Mouse (Mus musculus): Measurements from ENCODE around the gene Rnf145. TPM values are rescaled to one million over a fixed set of nuclear protein-coding genes. Genes with fewer than 3 reads are reported as not detected.
A peak's percentile ranks its signal among the peaks of the same experiment; 100 is the strongest.
"Not testable (repeated sequence)": the region's sequence is repeated elsewhere in the genome, so short reads cannot be mapped to it uniquely, and the experiment has no call there.

Rnf145 gene
- total RNA-seq, 2 experiments from 2014 or later = 6.5 to 7.4 TPM

DNA sequence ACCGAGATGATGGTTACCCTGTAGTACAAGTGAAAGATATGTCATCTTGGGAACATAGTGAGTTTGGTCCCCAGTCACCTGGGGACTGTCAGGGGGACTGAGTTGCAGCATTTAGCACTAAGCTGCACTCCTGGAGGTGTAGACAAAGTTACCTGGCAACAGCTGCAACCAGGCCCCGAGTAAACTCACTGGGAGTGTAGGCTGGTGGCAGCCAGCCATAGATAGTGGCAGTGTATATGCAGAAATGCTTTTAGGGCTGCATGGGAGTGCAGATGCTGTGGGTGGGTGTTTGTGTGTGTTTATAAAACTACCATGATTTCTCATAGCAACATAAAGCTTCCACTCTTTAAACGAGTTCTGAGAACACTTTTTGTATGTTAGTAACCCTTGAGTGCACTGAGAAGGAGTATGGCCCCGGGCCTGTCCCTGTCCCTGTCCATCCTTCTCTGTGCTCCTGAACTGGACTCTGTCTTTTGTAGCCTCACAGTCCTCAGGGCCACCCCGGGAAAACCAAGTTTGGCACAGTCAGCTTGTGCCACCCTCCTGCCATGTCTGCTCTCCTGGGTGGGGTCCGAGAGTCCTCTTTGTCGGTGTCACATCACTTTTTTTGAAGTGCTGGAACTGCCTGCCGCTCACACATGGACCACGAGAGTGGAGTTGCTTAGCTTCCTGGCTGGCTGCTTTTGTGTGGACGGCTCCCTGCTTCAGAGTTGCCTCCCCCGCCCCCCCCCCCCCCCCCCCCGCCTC, 43.8 kb downstream of the Rnf145 start:
- DNase-seq (ENCODE audit: low spot score) = no peak

DNA sequence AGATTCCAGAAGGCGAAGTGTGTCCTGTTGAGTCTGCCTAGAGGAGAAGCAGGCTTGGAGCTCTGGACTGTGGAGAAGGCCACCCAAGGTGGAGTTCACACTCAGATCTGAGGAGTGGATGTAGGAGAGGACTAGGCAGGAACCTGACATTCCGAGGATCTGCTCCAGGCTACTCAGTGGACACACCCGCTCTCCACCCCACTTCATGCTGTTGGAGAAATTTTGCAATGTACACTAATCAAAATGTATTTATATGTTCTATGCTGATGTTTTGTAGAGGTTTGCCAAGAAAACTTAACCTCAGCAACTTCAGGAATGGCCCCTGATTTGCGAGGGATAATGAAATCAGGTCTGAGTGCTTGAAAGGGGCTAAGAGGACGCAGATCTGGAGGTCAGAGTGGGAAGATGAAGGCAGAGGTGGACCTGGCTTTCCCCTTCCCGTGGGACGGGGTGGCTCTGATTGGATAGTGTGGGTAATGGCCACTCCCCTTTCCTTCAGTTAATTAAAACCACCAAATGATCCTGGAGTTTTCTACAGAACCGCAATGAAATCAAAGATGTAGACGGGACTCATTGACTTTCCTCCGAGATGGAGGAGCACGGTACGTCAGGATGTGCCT, 45.6 kb downstream of the Rnf145 start:
- DNase-seq (ENCODE audit: low spot score) = no peak

DNA sequence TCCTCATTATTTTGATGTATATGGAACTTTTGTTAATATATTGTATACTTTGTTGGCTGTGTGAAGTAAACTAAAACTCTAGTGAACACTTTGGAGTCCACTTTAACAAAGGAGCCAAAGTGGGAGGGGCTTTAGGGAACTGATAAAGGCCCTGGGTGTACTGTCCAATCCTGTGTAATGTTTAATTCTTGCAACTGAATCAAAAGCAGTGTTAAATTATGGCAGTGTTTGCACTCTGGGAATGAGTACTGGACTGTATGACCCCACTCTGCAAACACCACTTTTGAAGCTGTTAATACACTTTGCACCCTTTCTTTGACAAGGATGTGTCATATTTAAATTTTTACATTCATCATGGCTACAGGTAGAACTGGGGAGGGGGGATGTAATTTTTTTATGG, 46.2 kb downstream of the Rnf145 start:
- no peak for DNase-seq (ENCODE audit: low spot score)

DNA sequence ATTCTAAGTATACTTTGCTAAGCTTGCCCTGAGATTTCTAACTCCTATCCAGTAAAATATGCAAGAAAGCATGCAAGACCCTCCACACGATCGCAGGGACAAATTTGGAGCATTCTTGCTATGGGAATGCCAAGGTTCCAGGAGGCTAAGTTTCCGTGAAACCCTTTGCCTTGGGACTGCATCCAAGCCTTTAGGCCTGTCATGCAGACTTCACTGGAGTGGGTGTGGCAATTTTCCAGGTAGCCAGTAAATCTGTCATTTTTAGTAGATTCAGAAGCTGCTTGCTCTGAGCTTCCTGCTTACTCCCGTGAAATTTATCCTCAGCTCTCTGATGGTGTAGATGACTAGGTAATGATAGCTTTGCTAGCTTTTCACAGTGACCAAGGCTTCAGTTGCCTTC, 51.6 kb downstream of the Rnf145 start:
- not testable (repeated sequence) for DNase-seq (ENCODE audit: low spot score)

DNA sequence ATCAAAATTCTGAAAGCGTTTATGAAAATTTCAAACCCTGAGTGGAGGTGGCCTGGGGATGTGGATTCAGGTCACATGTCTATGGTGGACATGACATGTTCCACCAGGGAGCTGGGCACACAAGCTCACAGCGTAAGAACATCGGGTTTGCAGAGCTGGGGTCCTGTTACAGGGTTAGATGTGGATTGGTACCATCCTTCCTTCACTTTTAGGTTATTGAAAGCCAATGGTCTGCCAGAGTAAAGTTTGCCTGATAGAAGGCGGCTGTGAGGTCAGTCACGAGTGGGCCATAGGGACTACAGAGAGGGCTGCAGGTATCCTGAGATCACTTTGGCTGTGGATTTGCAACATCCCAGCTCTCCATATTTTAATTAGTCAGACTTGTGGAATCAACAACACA, 54.0 kb downstream of the Rnf145 start:
- no peak for DNase-seq (ENCODE audit: low spot score)

DNA sequence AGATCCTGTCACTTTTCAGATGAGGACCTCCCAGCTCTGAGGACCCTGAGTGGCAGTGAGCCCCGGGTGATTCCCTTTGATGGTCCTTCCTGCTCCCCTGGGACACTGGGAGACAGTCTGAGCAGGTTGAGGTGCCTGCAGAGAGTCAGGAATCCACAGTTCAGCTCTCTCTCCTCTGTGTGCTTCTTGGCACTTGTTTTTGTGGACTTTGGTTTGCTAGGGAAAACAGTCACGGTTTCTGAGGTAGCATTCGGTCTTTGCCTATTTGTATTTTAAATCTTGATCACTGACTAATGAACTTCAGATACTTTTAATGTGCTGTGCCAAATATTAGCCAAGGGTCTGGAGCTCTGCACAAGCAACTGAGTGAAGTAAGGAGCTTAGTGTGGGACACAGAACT, 54.6 kb downstream of the Rnf145 start:
- DNase-seq (ENCODE audit: low spot score) = no peak

DNA sequence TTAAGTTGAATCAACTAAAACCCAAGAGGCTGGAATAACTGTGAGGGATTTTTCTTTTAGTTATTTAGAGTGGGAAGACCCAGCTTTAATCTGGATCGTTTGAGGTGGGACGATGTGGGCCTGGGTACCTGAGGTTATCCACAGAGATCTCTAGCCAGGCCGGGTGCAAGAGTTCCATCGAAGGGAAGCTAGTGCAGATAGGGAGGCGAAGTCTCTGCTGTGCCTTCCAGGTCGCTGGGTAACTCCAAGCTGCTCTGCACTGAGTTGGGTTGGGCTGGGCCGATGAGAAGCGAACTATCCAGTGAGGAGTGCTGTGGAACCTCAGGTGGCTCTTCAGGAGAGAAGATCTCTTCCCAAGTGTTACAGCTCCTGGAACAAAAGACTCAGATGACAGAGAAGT, 55.6 kb downstream of the Rnf145 start:
- no peak for DNase-seq (ENCODE audit: low spot score)

DNA sequence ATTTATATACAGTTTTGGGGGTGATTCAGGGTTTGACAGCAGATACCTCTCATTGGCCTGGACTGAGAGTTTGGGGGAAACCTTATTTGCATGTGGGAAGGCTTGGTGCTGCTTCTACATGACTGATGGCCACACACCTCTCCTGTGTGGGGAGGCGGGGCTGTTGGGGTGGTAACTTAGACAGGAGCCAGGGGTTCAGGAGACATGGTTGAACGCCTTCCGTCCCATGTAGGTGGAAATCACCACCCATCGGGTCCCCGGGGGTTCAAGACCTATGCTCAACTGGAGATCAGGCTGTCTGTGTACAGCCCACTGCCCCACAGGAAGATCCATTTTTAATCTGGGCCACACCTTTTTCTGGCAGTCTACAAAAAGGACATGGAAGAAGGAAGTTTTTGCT, 56.1 kb downstream of the Rnf145 start:
- DNase-seq (ENCODE audit: low spot score) = no peak

DNA sequence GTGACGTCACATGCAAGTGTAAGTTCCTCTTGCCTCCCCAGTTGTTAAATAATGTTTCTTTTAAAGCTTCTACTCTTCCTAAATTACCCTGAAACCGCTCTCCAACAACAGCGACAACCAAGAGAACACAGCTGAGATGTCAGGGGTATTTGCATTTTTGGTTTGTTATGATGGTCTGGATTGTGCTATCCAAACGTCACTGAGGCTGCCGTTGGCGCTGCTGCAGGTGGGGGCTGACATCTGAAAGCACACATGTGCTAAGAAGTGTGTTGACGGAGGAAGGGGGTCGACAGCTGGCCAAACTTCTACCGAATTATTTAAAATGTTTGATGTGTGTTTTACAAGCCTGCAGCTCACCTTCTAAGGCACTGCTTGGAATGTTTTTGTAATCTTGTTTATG, 59.1 kb downstream of the Rnf145 start:
- DNase-seq (ENCODE audit: low spot score) = no peak

DNA sequence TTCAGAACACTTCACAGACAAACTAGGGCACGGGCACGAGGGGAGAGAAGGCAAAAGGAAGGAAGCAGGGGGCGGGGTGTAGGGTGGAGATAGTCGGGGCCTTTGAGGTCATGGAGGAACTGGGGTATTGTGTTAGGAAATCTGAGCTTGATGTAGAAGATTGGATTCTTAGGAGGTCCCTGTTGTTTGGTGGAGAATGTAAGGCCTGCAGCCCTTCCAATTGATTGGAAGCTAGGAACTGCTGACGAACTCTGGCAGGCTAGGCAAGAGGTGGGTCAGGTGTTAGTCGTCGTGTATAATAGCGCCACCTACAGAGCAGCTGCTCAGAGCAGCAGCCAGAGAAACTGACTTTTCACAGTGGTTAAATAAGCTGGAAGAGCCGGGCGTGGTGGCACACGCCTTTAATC, 62.5 kb downstream of the Rnf145 start:
- peak; percentile 58 for DNase-seq (ENCODE audit: low spot score)

DNA sequence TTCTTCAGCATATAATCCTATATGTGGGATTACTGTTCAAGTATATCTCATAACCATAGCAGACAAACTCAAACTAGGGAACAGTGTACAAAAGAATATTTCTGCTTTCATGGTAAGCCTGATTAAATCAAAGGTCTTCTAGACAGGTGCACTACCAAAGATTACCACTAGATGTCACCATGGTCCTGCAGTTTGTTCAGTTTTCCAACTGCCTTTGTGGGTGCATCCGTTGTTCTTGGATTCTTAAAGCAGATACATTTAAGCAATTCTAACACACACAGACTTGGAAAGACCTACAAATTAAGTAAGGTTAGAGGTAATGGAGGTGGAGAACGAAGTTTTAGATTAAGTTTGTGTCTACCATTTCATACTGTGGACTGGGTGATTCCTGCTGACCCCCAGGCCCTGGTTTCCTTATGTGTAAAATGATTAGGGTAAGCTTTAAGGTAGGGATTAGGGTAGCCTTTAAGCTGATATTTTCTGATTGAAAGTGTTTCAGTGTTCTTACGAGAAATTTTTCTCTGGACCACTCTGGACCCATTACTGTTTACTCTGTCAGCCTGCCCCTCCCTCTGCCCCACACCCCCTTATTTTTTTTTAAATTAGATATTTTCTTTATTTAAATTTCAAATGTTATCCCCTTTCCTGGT, 67.4 kb downstream of the Rnf145 start:
- peak; percentile 84 for DNase-seq (ENCODE audit: low spot score)

DNA sequence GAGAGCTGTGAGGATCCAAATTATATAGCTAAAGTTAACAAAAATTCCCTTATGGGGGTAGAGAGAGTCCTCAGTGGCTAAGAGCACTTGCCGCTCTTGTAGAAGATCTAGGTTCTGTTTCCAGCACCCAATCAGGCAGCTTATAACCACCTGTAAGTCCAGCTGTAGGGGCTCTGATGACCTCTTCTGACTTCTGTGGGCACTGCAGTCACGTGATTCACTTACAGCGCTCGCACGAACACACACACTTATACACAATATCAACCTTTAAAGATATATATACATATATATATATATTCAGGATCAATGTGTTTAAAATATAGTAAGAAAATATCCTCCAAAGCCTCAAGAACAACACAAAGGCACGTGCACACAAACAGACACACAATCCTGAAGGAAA, 74.3 kb downstream of the Rnf145 start:
- DNase-seq (ENCODE audit: low spot score) = no peak

DNA sequence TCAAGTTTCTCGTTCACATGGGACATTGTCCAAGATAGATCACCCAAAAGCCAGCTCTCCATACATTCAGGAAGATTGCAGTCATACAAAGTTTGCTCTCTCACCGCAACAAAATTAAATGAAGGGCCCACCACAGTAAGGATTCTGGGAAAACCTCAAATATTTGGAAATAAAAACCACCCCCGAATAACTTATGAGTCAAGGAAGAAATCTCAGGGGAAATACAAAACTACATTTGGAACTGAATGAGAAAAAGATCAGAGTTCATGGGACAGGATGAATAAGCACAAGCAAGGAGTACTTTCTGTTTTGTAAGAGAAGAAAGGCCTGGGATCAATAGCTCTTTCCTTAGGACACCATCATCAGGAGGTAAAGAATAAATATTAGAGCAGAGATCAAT, 76.0 kb downstream of the Rnf145 start:
- no peak for DNase-seq (ENCODE audit: low spot score)

DNA sequence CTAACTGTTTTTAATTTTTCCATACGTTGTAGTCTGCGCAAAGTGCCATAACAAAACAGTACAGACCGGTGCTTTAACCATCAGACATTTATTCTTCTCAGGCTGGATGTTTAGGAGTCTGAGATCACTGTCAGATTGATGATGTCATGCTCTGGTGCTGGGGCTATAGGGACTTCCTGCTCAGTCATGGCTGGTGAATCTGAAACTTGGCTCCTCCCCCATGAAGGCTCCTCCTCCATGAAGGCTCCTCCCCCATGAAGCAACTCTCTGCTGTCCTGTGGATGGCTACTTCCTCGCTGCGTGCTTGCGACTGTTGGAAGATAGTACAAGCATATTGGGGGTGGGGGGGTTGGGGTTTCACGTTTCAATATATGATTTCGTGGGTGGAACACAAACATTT, 88.1 kb downstream of the Rnf145 start:
- DNase-seq (ENCODE audit: low spot score) = no peak

DNA sequence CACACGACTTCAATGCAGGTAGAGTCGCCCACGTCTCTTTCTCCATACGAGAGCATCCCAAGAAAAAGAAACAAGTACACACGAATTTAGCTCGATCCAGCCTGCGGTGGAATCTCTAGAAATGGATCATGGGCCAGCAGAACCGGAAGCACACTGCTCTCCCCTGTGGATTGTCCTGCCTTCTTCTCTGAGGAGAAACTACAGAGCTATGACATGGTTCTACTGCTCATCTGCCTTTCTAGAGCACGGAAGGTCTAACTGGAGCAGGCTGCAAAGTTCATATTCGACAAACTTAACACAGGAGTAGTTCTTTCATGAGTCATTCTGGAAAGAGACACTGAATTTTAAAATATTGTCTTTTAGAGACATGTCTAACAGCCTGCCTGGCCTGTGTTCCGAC, 89.9 kb downstream of the Rnf145 start:
- DNase-seq (ENCODE audit: low spot score) = no peak

DNA sequence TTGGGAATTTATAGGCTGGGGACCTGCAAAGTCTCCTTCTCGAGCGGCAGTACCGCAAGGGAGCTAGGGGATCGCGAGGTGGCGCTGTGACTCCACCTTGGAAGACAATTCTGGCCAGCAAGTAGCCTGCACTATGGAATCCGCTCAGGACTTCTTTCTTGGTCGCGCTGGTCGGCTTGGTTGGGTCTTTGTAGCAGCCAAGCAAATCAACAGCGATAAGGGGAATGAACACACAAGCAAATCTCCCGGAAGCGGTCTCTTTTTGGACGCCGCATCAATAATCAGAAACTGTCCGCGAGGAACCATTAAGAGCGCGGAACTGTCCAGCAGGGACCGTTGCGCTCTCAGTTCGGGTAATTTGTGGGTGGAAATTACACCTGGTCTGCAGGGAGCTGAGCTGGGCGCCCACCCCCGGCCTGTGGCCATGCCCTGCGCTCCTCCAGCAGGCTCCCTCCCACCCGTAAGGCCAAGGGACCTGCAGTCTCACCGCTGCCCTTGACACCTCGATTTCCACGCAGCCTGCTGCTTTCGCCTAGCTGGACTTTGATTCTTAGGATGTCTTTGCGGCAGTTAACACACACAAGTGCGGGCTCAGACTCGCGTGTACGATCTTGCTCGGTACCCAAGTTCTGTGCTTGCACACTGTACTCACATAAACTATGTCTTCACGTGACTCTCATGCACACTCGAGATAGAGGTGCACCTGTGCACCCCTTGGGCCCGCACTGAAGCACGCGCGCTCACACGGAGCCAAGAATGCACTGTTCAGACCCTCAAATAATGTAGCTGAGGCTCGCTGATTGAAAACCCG, 92.4 kb downstream of the Rnf145 start:
- peak; percentile 90 for DNase-seq (ENCODE audit: low spot score)

DNA sequence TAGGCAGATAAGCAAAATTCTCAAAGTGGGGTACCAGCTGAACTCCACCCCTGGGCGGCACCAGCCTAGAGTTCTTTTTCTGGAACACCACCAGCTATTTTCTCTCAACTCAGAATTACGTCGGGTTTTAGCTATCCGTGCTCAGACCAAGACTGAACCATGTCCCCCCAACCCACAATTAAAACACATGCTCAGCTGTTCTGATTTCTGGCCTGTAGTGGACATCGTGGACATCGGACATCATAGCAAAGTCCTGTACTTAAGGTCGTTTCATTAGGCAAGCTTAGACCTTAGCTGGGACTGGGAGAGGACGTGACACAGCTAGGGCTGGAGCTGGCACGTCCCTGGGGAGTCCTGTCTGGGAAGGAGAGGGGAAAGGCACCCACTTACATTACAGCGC, 93.4 kb downstream of the Rnf145 start:
- no peak for DNase-seq (ENCODE audit: low spot score)

DNA sequence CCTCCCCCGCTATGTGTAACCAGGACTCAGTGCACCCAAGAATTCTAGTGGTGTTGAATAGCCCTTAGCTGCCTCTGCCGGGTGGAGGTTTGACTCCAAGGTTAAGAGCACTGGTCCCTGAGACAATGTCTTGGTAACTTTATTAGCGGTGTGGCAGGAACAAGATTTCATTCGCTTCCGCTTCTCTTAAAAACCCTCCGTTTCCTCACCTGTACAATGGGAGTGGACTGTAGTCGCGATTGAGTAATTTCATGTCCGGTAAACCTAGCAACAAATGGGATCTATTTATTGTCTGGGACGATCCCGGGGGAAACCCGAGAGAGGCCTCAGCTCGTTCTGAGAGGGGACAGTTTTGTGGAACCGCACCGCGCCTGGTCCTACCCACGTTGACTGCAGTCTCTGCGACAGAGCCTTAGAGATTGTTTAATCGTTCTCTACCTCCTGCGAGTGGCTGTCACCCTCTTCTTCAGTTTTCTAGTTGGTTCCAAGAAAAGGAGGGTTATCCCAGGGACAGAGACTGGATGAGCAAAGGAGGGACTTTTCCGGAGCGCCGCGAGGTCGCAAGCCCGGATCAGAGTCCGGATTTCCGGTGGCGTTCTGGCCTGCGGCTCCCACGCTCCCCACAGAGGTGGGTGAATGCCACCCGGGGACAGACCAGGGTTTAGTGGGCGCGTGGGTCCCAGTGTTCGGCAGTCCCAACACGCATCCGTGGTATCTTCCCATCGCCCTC, 94.1 kb downstream of the Rnf145 start:
- no peak for DNase-seq (ENCODE audit: low spot score)

DNA sequence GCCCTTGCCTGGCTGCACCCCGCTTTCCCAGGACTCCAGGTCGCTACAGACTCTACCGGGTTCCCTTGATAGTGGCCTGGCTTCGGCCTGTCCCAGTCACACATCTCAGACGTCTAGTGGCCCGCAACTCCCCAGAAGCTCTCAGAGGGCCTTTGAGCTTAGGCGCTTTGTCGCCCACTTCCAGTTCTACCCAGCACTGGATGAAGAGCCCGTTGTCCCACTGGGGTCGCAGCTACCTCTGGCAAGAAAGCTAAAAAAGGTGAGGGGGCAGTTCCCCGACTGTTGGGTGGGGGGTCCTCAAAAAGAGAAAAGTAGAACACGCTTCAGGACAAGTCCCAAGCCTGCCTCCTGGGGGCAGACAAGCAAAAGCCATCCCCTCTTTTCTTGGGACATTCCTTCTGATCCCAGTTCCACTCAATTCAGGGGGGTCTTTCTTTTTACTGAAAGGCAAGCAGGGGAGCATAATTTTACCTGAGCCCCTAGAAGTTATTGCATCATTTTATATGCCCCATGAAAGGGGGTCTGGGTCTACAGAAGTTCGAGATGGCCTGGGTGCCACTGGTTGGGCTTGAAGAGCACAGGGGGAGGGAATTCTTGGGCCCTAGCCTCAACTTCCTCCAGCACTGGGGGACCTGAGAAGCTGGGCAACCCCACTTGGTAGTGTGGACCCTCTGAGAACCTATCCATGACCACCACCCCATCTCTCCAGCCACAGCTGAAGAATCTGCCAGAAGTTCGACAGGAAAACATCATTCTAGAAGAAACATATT, 94.8 kb downstream of the Rnf145 start:
- DNase-seq (ENCODE audit: low spot score) = no peak
